Mouse (Mus musculus): Measurements from ENCODE around the gene Msi2. TPM values are rescaled to one million over a fixed set of nuclear protein-coding genes. Genes with fewer than 3 reads are reported as not detected.
A peak's percentile ranks its signal among the peaks of the same experiment; 100 is the strongest.

Gene Msi2
- total RNA-seq, 2 experiments from 2014 or later = 105 to 113 TPM

DNA sequence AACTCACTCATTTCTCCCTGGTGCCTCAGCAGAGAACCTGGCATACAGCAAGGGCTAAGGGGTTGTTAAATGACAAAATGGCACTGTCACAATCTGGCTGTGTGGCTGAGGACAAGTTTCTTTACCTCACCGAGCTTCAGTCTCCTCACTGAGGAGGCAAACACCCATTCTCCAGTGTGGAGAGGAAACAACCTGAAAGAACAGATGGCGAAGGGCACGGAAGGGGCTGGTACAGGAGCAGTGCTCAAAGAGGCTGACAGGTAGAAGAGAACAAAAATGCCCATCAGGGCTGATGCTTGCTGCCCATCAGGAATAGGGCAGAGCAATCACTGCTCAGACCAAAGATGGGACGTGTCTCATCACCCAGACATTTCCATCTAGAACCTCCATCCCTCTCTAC is 208.8 kb downstream of the Msi2 start:
- no peak for DNase-seq

DNA sequence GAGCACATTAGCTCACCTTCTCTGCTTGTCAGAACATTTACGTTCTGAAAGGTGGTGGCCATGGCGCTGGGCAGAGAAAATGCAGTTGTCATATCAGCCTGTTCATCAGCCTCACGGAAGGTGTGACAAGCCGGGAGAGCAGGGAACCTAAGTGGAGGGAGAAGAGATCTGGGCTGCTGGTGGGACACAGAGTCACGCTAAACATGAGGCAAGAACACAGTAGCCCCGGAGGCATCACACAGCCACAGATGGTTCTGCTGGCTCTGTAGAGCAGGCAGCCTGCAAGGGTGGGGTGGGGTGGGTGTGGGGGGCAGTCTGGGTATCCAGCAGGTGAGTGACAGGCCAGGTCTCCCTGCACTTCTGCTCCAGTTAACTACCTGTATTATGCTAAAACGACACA is 210.2 kb downstream of the Msi2 start:
- no peak for DNase-seq

GRCm38 (mm10) chr11:88506544-88507419 is 211.5 kb downstream of the Msi2 start:
- no peak for DNase-seq

DNA sequence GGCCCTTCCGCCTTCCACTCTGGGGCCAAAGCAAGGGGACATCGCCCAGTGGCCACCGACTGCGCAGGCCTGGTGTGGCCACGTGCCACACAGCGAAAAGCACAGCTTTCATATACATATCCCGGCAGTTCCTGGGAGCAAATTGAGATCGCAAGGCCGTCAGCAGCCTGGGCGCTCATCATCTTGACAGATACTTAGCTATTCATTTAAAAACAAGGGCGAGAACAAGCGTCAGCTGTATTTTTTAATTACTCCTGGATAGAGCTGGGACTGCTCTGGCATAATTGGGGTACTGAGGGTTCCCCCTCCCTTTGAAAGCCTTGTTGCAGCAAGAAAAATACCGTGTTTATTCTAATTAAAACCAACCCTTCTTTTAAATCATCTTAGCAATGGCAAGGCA is 212.2 kb downstream of the Msi2 start:
- DNase-seq = no peak

DNA sequence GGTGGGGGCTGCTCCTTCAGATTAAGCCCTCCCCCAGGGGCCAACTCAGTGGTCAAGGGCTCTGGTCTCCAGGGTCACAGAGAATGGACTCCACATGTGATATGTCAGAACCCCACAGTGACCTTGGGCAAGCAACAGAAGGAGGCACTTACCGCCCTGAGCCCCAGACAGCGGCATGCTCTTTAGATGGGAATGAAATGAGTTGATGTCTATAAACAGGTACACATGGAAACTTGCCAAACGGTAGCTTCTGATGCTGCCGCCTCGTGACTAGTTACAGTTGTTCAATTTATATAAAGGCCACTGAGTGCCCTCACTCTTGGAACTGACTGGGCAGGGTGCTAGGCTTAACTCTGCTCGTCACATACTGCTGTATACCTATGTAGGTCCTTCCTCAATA is 215.7 kb downstream of the Msi2 start:
- no peak for DNase-seq

DNA sequence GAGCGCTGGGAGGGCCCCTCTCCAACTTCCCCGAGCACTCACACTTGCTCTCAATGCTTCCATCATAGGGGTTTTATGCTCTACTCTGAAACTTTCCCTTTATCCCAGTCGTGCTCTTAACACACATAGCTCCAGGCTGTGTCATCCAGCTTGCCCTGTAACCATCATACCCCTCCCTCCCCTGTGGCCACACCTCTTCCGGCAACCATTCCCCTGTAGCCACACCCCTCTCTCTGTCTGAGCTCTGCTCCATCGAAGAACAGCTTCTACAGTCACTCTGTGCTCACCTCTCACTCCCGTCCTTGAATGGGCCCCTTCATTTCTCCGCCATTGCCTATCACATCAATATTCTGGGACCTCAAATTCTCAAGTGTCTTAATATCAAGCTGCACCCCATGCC is 219.8 kb downstream of the Msi2 start:
- DNase-seq = no peak

DNA sequence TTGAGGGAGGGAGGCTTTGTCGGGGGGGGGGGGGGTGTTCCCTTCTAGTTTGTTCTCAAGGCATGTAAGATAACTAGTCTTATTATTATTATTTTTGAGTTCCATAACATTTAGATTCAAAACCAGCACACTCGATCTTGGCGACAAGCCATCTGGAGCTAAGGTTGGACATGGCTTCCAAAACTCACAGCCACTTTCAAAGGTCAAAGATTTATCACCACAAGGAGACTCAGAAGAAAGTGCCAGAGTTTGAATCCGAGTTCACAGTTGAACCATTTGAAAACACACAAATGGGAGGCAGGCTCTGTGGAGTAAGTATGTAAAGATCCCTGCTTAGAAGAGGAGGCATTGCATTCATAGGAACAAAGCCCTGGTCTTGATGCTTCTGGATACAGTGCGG is 221.9 kb downstream of the Msi2 start:
- no peak for DNase-seq

DNA sequence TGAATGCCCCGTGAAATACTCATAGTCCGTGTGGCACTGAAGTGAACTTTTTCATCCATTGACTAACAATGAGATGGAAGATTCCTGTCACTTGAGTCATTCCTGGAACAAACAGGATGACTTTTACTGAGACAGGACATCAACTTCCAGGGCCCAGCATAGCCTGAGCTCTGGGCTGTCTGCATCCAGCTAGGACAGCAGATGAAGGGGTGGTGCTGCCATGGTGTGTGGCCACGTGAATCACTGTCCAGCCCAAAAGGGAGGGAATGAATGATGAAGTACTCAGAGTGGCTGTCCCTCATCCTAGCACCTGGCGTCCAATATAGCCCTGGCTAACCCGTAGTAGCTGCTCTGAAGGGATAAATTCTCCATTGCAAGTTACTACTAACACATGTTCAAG is 222.6 kb downstream of the Msi2 start:
- no peak for DNase-seq

DNA sequence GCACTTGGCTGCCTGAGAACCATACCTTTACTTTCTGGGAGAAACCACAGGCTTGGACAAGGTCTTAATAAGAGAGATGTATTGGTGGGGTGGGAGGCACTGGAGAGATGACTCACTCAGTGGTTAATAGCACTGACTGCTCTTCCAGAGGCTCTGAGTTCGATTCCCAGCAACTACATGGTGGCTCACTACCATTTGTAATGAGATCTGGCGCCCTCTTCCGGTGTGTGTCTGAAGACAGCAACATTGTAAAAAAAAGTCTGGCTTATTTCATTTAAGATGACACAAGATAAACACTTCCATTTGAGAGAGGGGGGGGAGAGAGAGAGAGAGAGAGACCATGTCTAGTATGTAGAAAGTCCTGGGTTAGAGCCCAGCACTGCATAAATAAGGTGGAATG is 223.3 kb downstream of the Msi2 start:
- DNase-seq = no peak

DNA sequence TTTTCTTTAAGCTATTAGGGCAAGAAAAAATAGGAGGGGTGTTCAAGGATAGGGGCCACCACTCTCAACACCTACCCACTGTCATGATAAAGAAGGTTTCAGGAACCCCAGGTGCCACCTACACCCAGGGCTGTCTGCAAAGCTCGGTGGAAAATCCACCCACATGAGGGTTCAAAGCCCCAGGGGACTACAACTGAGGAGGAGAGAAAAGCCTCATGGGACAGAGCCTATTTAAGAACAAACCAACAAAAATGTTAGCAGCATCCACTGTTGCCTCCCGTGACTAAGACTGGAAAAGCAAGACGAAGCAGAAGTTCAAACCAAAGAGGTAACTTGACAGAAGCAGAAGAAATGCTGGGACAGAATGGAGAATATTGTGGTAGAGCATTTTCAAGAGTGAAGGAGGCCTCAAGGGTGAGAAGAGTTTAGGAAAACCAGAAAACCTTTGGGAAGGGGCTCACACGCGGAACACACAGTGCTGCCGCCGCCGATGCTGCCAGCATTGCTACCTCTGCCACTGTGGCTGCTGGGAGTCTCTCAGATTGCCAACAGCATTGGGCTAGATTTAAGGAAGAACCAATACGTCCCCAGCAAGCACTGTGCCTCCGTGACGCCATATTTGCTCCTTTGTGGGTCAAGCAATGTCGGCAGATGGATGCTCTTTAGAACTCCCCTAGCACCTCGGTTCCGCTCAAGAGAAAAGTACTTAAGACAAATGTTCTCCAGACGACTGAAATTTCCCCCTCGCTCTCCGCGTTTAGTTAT is 224.3 kb downstream of the Msi2 start:
- no peak for DNase-seq

DNA sequence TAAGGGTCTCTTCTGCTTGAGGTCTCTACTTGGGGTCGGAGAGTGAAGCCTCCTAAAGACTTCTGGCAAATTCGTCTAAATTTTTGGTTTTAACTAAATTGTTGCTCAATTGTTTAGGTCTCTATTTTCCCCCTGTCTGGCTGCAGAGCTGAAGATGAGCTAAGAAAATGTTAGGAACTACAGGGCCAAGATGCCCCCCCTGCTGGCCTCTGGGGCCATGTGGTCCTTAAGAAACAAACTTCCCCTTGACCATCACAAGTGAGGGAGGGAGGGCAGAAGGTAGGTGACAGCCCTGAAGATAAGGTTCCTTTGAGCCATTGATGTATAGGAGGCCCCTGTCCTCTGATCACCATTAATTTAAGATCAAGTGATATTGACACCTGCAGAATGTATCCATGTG is 225.7 kb downstream of the Msi2 start:
- no peak for DNase-seq

- no peak for DNase-seq
Observed at GRCm38 (mm10) chr11:88489985-88490384, 228.3 kb downstream of the Msi2 start.

DNA sequence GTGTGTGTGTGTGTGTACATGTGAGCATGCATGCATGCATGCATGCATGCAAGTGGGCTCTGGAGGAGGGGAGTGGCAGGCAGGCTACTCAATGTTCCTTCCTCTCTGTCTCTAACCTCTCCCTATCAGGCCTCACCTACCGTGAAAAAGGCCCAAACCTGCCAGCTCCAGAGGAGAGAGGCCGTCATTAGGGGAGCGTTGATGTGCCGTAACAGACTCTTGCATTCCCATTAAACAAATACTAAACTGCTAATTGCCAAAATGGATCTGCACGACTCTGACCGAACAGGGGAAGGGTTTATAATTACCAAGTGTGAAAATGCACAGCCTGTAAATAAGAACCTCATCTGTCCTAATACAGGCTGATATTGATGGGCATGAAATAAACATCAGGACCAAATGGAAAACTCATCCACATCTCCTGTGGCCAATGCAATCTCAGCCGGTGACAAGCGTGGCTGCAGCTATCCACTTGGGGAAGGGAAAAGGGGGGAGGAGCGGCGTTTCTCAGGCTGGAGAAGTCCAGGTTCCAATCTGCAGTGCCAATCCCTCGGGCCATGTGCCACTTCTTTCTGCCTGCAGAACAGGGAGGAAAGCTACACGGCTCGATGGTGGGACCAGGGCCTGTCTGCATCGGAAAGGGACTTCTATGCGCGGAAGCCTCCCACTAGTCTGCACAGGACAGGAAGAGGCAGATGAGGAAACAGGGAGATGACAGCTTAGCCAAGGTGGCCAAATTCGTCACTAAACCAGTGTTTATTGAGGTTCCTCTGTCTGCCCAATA is 229.2 kb downstream of the Msi2 start:
- peak in 1 of 2 experiments; percentile 21 for DNase-seq

- no peak for DNase-seq
Observed at GRCm38 (mm10) chr11:88488175-88488940, 230.0 kb downstream of the Msi2 start.

DNA sequence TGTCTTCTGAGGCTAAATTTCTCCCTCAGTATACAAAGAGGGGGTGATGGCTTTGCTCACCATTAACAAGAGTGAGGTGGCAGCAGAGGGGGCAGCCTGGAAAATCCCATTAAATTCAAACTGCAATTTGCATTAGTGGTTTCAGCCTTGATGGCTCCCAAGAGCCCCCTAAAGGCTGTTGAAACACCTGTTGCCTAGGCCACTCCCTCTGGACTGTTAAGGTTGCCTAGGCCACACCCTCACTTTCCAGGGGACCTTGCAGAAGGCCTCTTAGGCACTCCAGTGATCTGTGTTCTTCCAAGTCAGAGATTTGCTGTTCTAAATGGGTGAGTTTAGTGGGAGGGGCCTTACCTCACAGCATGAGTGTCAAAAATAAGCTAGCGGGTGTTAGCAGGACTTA is 232.3 kb downstream of the Msi2 start:
- DNase-seq = no peak

GRCm38 (mm10) chr11:88485088-88485487 is 233.2 kb downstream of the Msi2 start:
- no peak for DNase-seq

DNA sequence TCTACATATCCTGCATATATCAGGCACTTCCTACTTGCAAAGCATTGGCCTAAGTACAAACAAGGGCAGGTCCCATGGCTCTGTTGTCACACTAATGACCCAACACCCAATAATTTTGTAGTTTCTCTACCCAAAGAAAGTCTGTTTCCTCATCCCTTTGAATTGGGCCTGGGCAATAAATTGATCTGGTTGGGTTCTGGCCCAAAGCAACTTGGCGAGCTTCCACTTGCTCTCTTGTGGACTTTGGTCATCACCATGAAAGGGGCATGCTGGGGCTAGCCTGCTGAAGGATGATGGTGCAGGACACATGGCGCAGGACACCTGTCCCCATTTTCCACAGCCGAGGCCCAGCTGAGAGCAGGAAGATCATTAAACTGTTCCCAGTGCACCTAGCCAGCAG is 234.3 kb downstream of the Msi2 start:
- DNase-seq = no peak

- DNase-seq = peak in 1 of 2 experiments; percentile 15
Observed at GRCm38 (mm10) chr11:88482636-88483035, 235.7 kb downstream of the Msi2 start.

GRCm38 (mm10) chr11:88482236-88482635 is 236.1 kb downstream of the Msi2 start:
- no peak for DNase-seq

DNA sequence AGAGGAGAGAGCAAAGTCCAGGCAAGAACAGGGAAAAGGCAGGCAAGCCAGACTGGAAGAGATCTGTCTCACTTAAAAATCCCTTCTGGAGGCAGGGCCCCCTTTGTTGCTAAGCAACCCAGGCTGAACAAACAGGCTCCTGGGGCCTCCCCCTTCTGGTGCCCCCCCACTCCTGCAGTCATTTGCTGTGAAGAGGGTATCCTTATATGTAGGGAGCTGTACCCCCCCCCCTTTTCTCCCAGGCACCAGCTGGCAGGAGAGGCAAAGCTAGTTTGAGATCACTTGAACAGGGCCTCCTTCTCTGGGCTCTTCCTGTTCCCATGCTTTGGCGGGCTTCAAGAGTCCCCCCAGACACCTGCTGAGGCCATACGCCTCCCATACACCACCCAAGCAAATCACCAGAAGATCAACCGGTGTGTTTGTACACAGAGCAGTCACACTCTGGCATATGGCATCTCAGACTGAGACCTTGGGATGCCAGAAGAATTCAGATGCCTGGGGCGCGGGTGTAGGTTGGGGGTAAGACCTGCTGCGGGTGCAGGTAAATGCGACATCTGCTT is 236.6 kb downstream of the Msi2 start:
- no peak for DNase-seq

GRCm38 (mm10) chr11:88481092-88481601 is 237.2 kb downstream of the Msi2 start:
- DNase-seq = no peak

GRCm38 (mm10) chr11:88479498-88479897 is 238.8 kb downstream of the Msi2 start:
- no peak for DNase-seq

Measured in layer of hippocampus, postnatal 36 days (tissue).